Mouse (Mus musculus) intestine, postnatal 0 days (tissue): Measurements from ENCODE around the gene Wnt4. TPM values are rescaled to one million over a fixed set of nuclear protein-coding genes. Genes with fewer than 3 reads are reported as not detected.

Source experiments
- ATAC-seq: fragments of 200-750 bp; cut with Nextera tagmentation; 2 replicates; pipeline ENCODE4 v1.8.0; 2017; ENCODE audit warnings: mild to moderate bottlenecking, moderate TSS enrichment, moderate library complexity
- H3K27ac ChIP-seq: fragments of 300-500 bp; sonication (generic); 2 replicates; pipeline ENCODE4 v1.5.1; 2014; ENCODE audit warnings: mild to moderate bottlenecking, low read depth, low read length, moderate library complexity
- H3K27me3 ChIP-seq: fragments of 300-500 bp; sonication (generic); replicated peaks from 2 replicates; pipeline ENCODE4 v1.6.1; 2014; ENCODE audit warnings: low read length, mixed read lengths; ENCODE audit not compliant: control insufficient read depth, insufficient read depth
- H3K36me3 ChIP-seq: fragments of 300-500 bp; sonication (generic); 2 replicates; pipeline ENCODE4 v1.6.1; 2014; ENCODE audit warnings: mild to moderate bottlenecking, moderate library complexity; ENCODE audit not compliant: control insufficient read depth, insufficient read depth
- H3K4me1 ChIP-seq: fragments of 300-500 bp; sonication (generic); replicated peaks from 2 replicates; pipeline ENCODE4 v1.6.1; 2014; ENCODE audit warnings: antibody characterized with exemption, low read length, mixed read lengths; ENCODE audit not compliant: control insufficient read depth, insufficient read depth
- H3K4me2 ChIP-seq: fragments of 300-500 bp; sonication (generic); replicated peaks from 2 replicates; pipeline ENCODE4 v1.6.1; 2014; ENCODE audit warnings: low read depth, mild to moderate bottlenecking, moderate library complexity
- H3K4me3 ChIP-seq: fragments of 300-500 bp; sonication (generic); 2 replicates; pipeline ENCODE4 v1.5.1; 2014; ENCODE audit warnings: low read depth, low read length
- H3K9ac ChIP-seq: fragments of 300-500 bp; sonication (generic); 2 replicates; pipeline ENCODE4 v1.6.1; 2014; ENCODE audit warnings: mild to moderate bottlenecking, low read depth, low read length
- H3K9me3 ChIP-seq: fragments of 300-500 bp; sonication (generic); 2 replicates; pipeline ENCODE4 v1.6.1; 2016; ENCODE audit warnings: mixed run types; ENCODE audit not compliant: control insufficient read depth
- CTCF ChIP-seq: sonication (generic); IDR thresholded peaks from 2 replicates; pipeline ENCODE4 v1.5.1; 2016; ENCODE audit warnings: low read depth, mild to moderate bottlenecking, control low read depth, antibody characterized with exemption, moderate library complexity
- WGBS: fragments of 180-500 bp; shearing (Covaris S2); extraction: QIAGEN DNeasy Blood & Tissue Kit; methylation state at CpG from one replicate; pipeline ENCODE4 v1.1.7; 2014; 5-methylcytosine and 5-hydroxymethylcytosine counted together
- polyA plus RNA-seq: library from polyadenylated mRNA; unstranded; fragments of >200 nt; fragmentation: Nextera tagmentation; extraction: Ambion mirVana; gene quantifications from 2 replicates; pipeline ENCODE4 v1.2.1, GENCODE M21; 2015

Gene Wnt4
- polyA plus RNA-seq, 1 experiment from 2014 or later, result 2.1 TPM

DNA sequence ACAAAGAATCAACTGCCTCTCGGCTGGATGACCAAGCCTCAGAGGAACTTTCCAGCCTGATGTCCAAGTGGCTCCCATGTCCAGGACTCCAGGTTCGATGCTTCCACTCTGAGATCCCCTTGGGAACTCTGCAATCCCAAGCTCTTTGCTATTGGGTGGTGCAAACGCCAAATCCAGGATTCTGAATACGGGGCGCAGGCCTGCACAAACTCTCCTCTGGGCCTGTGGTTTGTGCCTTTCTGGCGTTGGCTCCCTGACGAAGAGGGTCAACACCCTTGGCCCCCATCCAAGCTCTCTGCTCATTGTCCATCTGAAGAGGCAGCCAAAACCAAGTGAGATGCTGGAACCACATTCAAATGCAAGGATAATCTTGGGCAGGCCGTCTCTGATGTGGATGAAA, 21.1 kb downstream of the Wnt4 start:
- H3K9ac ChIP-seq, result no peak overlapping the region
- no peak overlapping the region for H3K27ac ChIP-seq
- TF ChIP-seq CTCF, result no peak
- H3K36me3 ChIP-seq, result no peaks in the 10 kb centered on the region
- H3K4me1 ChIP-seq, result no peaks in the 10 kb centered on the region
- no peaks in the 10 kb centered on the region for H3K27me3 ChIP-seq
- 69% methylated on average over 8 of the region's 8 CpGs for WGBS
- no peak for ATAC-seq
- H3K4me3 ChIP-seq, result no peak overlapping the region
- H3K4me2 ChIP-seq, result no peak overlapping the region
- no peaks in the 10 kb centered on the region for H3K9me3 ChIP-seq

DNA sequence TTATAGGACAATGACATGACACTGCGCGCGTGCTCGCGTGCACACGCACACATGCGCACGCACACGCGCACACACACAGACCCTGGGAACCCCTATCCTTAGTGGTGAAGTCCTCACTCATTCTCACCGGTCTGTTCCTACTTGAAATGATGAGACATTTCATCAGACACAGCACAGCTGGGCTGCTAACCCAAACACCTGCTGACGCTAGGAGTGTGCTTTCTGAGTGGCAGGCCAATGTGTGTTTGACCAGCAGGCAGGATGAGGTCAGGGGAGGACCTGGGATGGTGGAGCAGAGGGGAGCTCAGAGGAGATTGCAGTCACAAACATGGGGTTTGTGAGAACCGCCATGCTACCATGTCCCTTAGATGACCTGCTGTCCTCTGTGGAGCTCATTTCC, 22.9 kb downstream of the Wnt4 start:
- H3K27me3 ChIP-seq, result no peaks in the 10 kb centered on the region
- H3K9me3 ChIP-seq, result no peaks in the 10 kb centered on the region
- no peak overlapping the region for H3K9ac ChIP-seq
- 86% methylated on average over 13 of the region's 13 CpGs for WGBS
- H3K27ac ChIP-seq, result no peak overlapping the region
- no peak overlapping the region for H3K4me2 ChIP-seq
- no peaks in the 10 kb centered on the region for H3K4me1 ChIP-seq
- no peaks in the 10 kb centered on the region for H3K36me3 ChIP-seq
- no peak for TF ChIP-seq CTCF
- no peak overlapping the region for H3K4me3 ChIP-seq
- ATAC-seq, result no peak

DNA sequence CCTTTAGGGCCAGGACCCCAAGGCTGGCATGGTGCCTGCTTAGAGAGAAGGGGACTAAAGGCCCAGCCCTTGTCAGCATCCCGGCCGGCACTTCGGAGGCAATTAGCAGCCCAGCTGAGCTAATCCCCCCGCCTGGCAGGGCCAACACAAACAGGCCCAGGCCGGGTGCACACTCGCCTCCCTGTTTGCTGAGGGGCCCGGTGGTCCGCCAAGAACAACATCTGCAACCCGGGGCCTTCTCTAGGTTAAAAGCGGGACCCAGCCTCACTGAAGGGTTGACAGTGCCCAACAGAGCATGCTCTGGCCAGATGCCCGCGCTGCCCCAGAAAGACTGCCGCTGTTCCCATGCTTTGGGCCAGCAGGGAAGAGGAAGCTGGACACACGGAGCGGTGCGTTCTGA, 24.3 kb downstream of the Wnt4 start:
- no peaks in the 10 kb centered on the region for H3K36me3 ChIP-seq
- H3K4me2 ChIP-seq, result no peak overlapping the region
- no peaks in the 10 kb centered on the region for H3K4me1 ChIP-seq
- H3K27me3 ChIP-seq, result no peaks in the 10 kb centered on the region
- no peak overlapping the region for H3K4me3 ChIP-seq
- H3K9ac ChIP-seq, result no peak overlapping the region
- WGBS, result 66% methylated on average over 16 of the region's 16 CpGs
- no peak for TF ChIP-seq CTCF
- no peaks in the 10 kb centered on the region for H3K9me3 ChIP-seq
- ATAC-seq, result no peak
- H3K27ac ChIP-seq, result no peak overlapping the region

DNA sequence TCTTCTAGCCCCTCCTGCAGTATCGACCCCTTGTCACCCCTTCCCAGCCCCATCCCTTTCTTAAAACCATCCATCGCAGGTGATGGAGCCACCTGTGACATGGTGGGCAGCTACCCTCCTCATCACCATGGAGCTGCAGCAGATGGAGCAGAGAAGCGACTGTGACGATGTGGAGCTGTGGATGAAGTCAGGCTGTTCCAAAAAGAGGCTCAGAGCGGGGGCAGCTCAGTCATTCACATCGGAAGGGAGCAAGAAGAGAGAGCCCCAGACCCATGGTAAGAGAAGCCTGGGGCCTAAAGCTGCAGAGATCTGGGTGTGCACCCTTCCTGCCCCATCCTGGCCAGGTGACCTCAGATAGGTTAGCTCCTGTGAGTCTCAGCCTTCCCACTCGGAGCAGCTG, 26.8 kb downstream of the Wnt4 start:
- H3K36me3 ChIP-seq, result no peaks in the 10 kb centered on the region
- H3K9me3 ChIP-seq, result no peaks in the 10 kb centered on the region
- TF ChIP-seq CTCF, result no peak
- WGBS, result 87% methylated on average over 7 of the region's 7 CpGs
- no peaks in the 10 kb centered on the region for H3K4me1 ChIP-seq
- H3K4me2 ChIP-seq, result no peak overlapping the region
- no peak for ATAC-seq
- no peak overlapping the region for H3K9ac ChIP-seq
- no peak overlapping the region for H3K27ac ChIP-seq
- H3K27me3 ChIP-seq, result no peaks in the 10 kb centered on the region
- no peak overlapping the region for H3K4me3 ChIP-seq

DNA sequence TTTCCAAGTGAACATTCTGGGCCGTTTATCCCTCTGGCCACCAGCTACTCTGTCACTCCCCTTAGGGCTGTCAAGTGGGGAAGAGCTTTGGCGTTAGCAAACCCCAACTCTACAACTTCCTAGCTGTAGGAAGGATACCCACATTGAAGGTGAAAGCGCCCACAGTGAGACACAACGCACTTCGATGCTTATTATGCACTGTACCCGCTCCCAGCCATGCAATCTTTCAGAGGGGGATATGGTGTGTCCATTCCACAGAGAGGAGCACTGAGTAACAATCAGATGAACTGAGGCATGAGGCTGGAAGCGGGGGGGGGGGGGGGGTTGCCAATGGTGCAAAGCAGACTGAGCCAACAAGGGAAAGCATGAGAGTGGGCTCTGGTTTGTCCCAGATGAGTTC, 27.8 kb downstream of the Wnt4 start:
- Histone ChIP-seq H3K9ac (no peak overlapping the region), H3K4me1 (no peaks in the 10 kb centered on the region), H3K27me3 (no peaks in the 10 kb centered on the region), H3K4me3 (no peak overlapping the region), H3K36me3 (no peaks in the 10 kb centered on the region), H3K27ac (no peak overlapping the region), H3K4me2 (no peak overlapping the region), H3K9me3 (no peaks in the 10 kb centered on the region)
- no peak for TF ChIP-seq CTCF
- 77% methylated on average over 7 of the region's 7 CpGs for WGBS
- no peak for ATAC-seq

DNA sequence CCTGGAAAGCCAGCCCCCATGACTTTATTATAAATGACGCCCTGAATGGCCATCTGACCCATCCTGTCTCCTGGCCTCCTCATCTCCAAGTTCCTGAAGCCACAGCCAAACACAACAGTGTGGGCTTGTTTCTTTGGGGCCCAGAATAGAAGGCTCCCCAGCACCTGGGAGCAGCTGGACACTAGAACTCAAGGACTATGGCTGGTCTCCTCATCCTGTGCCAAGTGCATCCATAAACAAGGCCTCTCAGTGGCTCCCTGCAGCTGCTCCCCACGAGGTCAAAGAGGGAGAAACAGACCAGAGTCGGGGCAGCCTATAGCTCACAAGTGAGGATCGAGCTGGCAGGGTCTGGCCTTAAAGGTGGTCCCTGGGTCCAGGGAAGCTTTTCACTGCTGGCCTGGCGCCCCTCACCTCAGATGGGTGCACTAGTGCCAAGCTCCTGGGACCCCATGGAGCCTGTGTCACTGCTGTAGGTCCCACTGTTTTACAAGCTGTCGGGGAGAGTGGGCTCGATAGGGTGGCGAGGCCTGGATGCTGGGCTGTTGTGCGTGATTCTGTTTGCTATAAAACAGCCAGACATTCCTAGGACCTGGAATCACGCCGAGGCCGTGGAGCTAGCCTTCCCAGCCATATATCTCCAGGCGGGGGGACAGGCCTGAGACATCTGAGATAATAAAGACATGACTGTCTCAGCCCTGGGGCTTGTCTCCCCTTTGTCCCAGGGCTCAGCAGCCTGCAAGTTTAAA, 28.7 kb downstream of the Wnt4 start:
- WGBS, result 56% methylated on average over 13 of the region's 13 CpGs
- Histone ChIP-seq H3K4me3 (no peak overlapping the region), H3K4me1 (no peaks in the 10 kb centered on the region), H3K27me3 (no peaks in the 10 kb centered on the region), H3K4me2 (no peak overlapping the region), H3K27ac (no peak overlapping the region; the same call in 1 of the 2 replicates), H3K9me3 (no peaks in the 10 kb centered on the region), H3K36me3 (peaks cover 4% of the 10 kb centered on the region; the same call in 1 of the 2 replicates), H3K9ac (no peak overlapping the region)
- ATAC-seq, result no peak
- TF ChIP-seq CTCF, result no peak

DNA sequence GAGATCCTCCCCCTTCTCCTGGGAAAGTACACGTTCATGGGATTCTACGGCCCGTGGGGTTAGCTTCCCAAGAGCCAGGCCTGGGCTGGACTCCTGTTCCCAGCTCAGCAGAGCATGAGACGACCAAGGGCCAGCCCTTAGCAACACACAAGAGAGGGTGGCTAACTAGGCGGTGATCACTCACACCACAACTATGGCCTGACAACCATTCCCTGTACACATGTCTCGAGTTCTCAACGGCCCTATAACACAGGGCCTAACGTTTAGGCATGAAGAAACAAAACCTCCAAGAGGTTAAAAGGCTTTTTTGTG, 29.2 kb downstream of the Wnt4 start:
- TF ChIP-seq CTCF, result no peak
- Histone ChIP-seq H3K4me1 (no peaks in the 10 kb centered on the region), H3K4me2 (no peak overlapping the region), H3K4me3 (no peak overlapping the region), H3K27me3 (no peaks in the 10 kb centered on the region), H3K9ac (no peak overlapping the region), H3K36me3 (peaks cover 6% of the 10 kb centered on the region; the same call in 1 of the 2 replicates), H3K9me3 (no peaks in the 10 kb centered on the region), H3K27ac (no peak overlapping the region)
- no peak for ATAC-seq
- 64% methylated on average over 8 of the region's 8 CpGs for WGBS
